Mouse (Mus musculus) kidney, postnatal 0 days (tissue): ENCODE measurements around the gene Cmtm3. TPM values are rescaled to one million over a fixed set of nuclear protein-coding genes. Genes with fewer than 3 reads are reported as not detected.

Experiments
- ATAC-seq: fragments of 200-750 bp; cut with Nextera tagmentation; replicated peaks from 2 replicates; pipeline ENCODE4 v1.8.0; 2017; ENCODE audit warnings: low read depth, moderate number of reproducible peaks, moderate TSS enrichment, moderate library complexity; ENCODE audit not compliant: low FRiP score
- DNase-seq: peaks from one replicate; pipeline ENCODE4 v3.0.0-alpha.2; 2016; ENCODE audit warnings: low spot score
- H3K27ac ChIP-seq: fragments of 300-500 bp; sonication (generic); 2 replicates; pipeline ENCODE4 v1.5.1; 2014; ENCODE audit warnings: mild to moderate bottlenecking
- H3K27me3 ChIP-seq: fragments of 300-500 bp; sonication (generic); 2 replicates; pipeline ENCODE4 v1.6.1; 2014; ENCODE audit warnings: low read length, mixed read lengths; ENCODE audit not compliant: insufficient read depth
- H3K36me3 ChIP-seq: fragments of 300-500 bp; sonication (generic); 2 replicates; pipeline ENCODE4 v1.6.1; 2014; ENCODE audit warnings: low read length, mixed read lengths; ENCODE audit not compliant: insufficient read depth
- H3K4me1 ChIP-seq: fragments of 300-500 bp; sonication (generic); replicated peaks from 2 replicates; pipeline ENCODE4 v1.6.1; 2014; ENCODE audit warnings: antibody characterized with exemption, low read length, mixed read lengths; ENCODE audit not compliant: insufficient read depth
- H3K4me2 ChIP-seq: fragments of 300-500 bp; sonication (generic); 2 replicates; pipeline ENCODE4 v1.6.1; 2014; ENCODE audit warnings: mild to moderate bottlenecking, low read length, moderate library complexity, mixed read lengths
- H3K4me3 ChIP-seq: fragments of 300-500 bp; sonication (generic); replicated peaks from 2 replicates; pipeline ENCODE4 v1.5.1; 2014; ENCODE audit warnings: low read depth, low read length
- H3K9ac ChIP-seq: fragments of 300-500 bp; sonication (generic); 2 replicates; pipeline ENCODE4 v1.6.1; 2014; ENCODE audit warnings: low read depth, low read length
- H3K9me3 ChIP-seq: fragments of 300-500 bp; sonication (generic); replicated peaks from 2 replicates; pipeline ENCODE4 v1.6.1; 2016; ENCODE audit warnings: low read length, inconsistent platforms, mixed read lengths
- CTCF ChIP-seq: IDR thresholded peaks from 2 replicates; pipeline ENCODE4 v1.5.1; 2016; ENCODE audit warnings: antibody characterized with exemption, low read depth, mild to moderate bottlenecking, moderate library complexity
- WGBS: fragments of 180-500 bp; shearing (Covaris S2); extraction: QIAGEN DNeasy Blood & Tissue Kit; methylation state at CpG from one replicate; pipeline ENCODE4 v1.1.7; 2014; 5-methylcytosine and 5-hydroxymethylcytosine counted together
- polyA plus RNA-seq: library from polyadenylated mRNA; unstranded; fragments of >200 nt; fragmentation: Nextera tagmentation; extraction: Ambion mirVana; gene quantifications from 2 replicates; pipeline ENCODE4 v1.2.1, GENCODE M21; 2015

Cmtm3 gene
- polyA plus RNA-seq, 1 experiment from 2014 or later = 125 TPM

- peak within 1 kb of the TSS; percentile 85 for H3K27ac ChIP-seq
- no peak for TF ChIP-seq CTCF
- H3K4me3 ChIP-seq = peak within 1 kb of the TSS; percentile 87
- WGBS = 2% methylated on average over 41 of the region's 54 CpGs
- no peaks in the 10 kb centered on the region for H3K36me3 ChIP-seq
- no peaks in the 10 kb centered on the region for H3K27me3 ChIP-seq
- peak within 1 kb of the TSS; percentile 97 for H3K4me2 ChIP-seq
- peaks cover 9% of the 10 kb centered on the region for H3K4me1 ChIP-seq
- DNase-seq (peak; percentile 79), ATAC-seq (peak; percentile 83)
- H3K9me3 ChIP-seq = no peaks in the 10 kb centered on the region; the same call in 1 of the 2 replicates
- H3K9ac ChIP-seq = peak within 1 kb of the TSS; percentile 89
These were observed 56.6 kb downstream of the Cmtm3 start, which contains the start of gene Cmtm4 for GRCm38 (mm10) chr8:104395703-104396357. Gene Cmtm4, minus strand, starts transcription at chr8:104395807.

Other genes starting within 250 kb of the Cmtm3 start
- gene Cdh5, start 237.8 kb upstream of the Cmtm3 start, polyA plus RNA-seq = 33.4 and 35.9 TPM in 2 replicates
- 2.1 TPM in 2 replicates for gene Bean1, start 169.0 kb upstream of the Cmtm3 start, polyA plus RNA-seq
- gene Tk2, start 90.9 kb upstream of the Cmtm3 start, polyA plus RNA-seq = 19.6 and 20.9 TPM in 2 replicates
- 33.4 and 37.2 TPM in 2 replicates for gene Cklf, start 88.5 kb upstream of the Cmtm3 start, polyA plus RNA-seq
- not detected in 2 replicates for gene Cmtm2a, start 46.2 kb upstream of the Cmtm3 start, polyA plus RNA-seq
- not detected in 2 replicates for gene Gm45711, start 29.3 kb upstream of the Cmtm3 start, polyA plus RNA-seq
- gene Cmtm1, start 29.3 kb upstream of the Cmtm3 start, polyA plus RNA-seq = not detected in 2 replicates
- not detected in 2 replicates for gene Gm11020, start 17.8 kb upstream of the Cmtm3 start, polyA plus RNA-seq
- not detected in 2 replicates for gene Cmtm2b, start 17.2 kb upstream of the Cmtm3 start, polyA plus RNA-seq
- 4.5 and 4.7 TPM in 2 replicates for gene Cmtm4, start 56.4 kb downstream of the Cmtm3 start, polyA plus RNA-seq
- gene Dync1li2, start 103.6 kb downstream of the Cmtm3 start, polyA plus RNA-seq = 34.4 and 37.5 TPM in 2 replicates
- 0.52 and 0.54 TPM in 2 replicates for gene Terb1, start 170.5 kb downstream of the Cmtm3 start, polyA plus RNA-seq
- 87.8 and 91.8 TPM in 2 replicates for gene Nae1, start 195.2 kb downstream of the Cmtm3 start, polyA plus RNA-seq
- gene Car7, start 195.3 kb downstream of the Cmtm3 start, polyA plus RNA-seq = 5.2 and 5.8 TPM in 2 replicates